Mouse (Mus musculus) c-Kit-negative CD71-positive TER-119-positive erythroid progenitor cells, embryonic 14.5 days (primary cell): Measurements from ENCODE around the gene Abcc8.
A peak's percentile ranks its signal among the peaks of the same experiment; 100 is the strongest.

Experiments
- DNase-seq: peaks from one replicate; pipeline ENCODE4 v3.0.0-alpha.2; 2013; ENCODE audit warnings: low read depth, low spot score

The Abcc8 gene

GRCm38 (mm10) chr7:46110079-46110478 lies 69.8 kb downstream of the Abcc8 start:
- no peak for DNase-seq

GRCm38 (mm10) chr7:46105484-46105883 lies 74.3 kb downstream of the Abcc8 start:
- DNase-seq = no peak

GRCm38 (mm10) chr7:46104256-46104915 lies 75.4 kb downstream of the Abcc8 start:
- no peak for DNase-seq

- no peak for DNase-seq
Measured at GRCm38 (mm10) chr7:46103771-46104170, 76.1 kb downstream of the Abcc8 start.

- no peak for DNase-seq
Measured at GRCm38 (mm10) chr7:46103075-46103591, 76.7 kb downstream of the Abcc8 start.

- DNase-seq = peak; percentile 35
Measured at GRCm38 (mm10) chr7:46100563-46100962, 79.3 kb downstream of the Abcc8 start, which contains the start of gene Kcnj11. Gene Kcnj11, minus strand, starts transcription at chr7:46100764.

- no peak for DNase-seq
Measured at GRCm38 (mm10) chr7:46099682-46100081, 80.2 kb downstream of the Abcc8 start.

DNA sequence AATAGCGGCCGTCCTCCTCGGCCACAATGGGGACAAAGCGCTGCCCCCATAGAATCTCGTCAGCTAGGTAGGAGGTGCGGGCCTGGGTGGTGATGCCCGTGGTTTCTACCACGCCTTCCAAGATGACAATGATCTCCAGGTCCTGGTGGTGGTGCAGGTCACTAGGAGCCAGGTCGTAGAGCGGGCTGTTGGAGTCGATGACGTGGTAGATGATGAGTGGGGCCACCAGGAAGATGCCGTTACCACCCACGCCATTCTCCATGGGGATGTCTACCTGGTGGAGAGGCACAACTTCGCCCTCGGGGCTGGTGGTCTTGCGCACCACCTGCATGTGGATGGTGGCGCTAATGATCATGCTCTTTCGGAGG lies 80.9 kb downstream of the Abcc8 start:
- no peak for DNase-seq

- DNase-seq = no peak
Measured at GRCm38 (mm10) chr7:46098221-46098918, 81.5 kb downstream of the Abcc8 start.

- DNase-seq = no peak
Measured at GRCm38 (mm10) chr7:46097319-46097783, 82.5 kb downstream of the Abcc8 start.

DNA sequence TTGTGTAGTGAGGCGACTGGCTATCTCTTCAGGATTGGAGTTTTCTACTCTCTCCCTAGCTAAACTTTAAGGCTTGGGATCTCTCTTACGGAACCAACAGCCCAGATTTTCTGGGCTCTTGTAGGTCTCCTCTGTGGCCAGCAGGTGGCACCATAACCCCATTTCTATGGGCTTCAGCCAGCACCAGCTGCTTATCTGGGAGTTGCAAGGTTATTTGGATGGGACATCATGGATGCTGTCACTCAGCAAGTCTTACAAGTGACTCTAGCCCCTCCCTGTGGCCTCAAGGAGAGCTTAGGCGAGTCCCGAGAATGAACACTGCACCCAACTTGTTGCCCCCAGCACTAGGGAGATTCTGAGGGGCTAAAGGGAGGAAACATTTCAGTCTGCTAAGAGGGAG lies 83.7 kb downstream of the Abcc8 start:
- peak; percentile 37 for DNase-seq

DNA sequence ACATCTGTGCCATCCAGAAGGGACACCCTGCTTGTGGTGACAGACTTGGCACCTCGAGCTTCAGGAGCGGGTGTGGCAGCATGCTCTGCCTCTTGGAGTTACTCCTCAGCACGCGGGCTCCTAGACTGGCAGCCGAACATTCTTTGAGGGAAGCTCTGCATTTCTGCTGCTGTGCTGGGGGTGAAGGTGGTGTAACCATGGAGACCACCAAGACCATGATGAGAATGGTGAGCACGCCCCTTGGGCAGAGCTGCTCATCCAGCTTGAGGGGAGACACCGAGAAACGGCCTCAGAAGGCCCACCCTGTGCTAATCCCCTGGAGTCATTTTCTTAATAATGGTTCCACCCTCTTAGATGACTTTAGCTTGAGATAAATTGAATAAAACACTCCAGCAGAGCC lies 87.0 kb downstream of the Abcc8 start:
- no peak for DNase-seq

DNA sequence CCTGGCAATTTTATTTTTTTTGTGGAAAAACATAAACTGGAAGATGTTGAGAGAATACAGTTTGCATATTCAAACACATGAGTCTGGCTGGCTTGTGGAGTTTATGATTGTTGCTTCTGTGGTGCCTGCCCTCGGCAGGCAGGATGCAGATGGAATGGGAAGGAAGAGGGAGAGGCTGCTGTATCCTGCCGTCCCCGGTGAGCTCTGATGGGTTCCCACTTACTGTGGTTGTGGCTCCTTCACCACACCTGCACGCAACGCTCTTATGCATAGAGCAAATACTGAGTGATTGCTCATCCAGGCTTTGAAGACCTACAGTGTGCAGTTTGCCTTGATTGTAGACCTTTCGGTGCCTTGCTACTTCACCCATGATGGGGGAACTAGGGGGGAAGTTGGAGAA lies 91.6 kb downstream of the Abcc8 start:
- no peak for DNase-seq

- no peak for DNase-seq
Measured at GRCm38 (mm10) chr7:46086378-46086777, 93.5 kb downstream of the Abcc8 start.

- DNase-seq = no peak
Measured at GRCm38 (mm10) chr7:46084839-46085513, 94.9 kb downstream of the Abcc8 start.

GRCm38 (mm10) chr7:46084024-46084423 lies 95.8 kb downstream of the Abcc8 start:
- no peak for DNase-seq

- DNase-seq = no peak
Measured at GRCm38 (mm10) chr7:46077675-46078074, 102.2 kb downstream of the Abcc8 start.

DNA sequence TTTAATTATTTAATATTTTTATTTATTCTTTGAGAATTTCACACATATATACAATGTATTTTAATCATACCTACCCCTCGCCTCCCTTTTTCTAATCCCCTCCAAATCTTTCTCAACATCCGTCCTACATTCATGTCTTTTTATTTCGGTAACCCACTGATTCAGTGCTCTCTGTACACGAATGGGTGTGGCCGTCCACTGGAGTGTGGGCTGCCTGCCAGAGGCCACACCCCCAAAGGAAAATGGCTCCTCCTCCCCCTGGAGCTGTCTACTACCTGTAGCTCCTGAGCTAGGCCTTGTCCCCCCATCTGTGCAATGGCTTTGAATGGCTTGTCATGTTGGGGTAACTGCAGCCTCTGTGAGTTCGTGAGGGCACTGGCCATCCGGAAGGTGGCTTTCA lies 103.0 kb downstream of the Abcc8 start:
- no peak for DNase-seq

DNA sequence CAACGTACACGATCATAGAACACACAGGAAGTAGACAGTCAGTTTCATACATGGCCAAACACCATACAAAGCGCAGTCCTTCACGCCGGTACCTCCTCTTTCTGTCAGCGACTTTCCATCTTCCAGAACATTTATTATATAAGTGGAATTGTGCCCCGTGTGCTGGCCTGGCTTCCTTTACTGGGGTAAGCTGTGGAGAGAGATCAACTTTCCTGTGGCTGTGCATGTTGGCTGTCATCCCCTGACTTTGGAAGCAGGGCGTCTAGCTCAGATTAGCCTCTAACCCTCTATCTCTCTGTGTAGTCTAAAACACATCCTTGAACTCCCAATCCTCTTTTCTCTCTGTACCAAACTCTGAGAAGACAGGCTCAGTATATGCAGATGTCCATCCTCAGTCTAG lies 111.0 kb downstream of the Abcc8 start:
- no peak for DNase-seq

- DNase-seq = no peak
Measured at GRCm38 (mm10) chr7:46063296-46063695, 116.5 kb downstream of the Abcc8 start.

GRCm38 (mm10) chr7:46061614-46062013 lies 118.2 kb downstream of the Abcc8 start:
- DNase-seq = no peak

- no peak for DNase-seq
Measured at GRCm38 (mm10) chr7:46060688-46061087, 119.1 kb downstream of the Abcc8 start.
